Mouse (Mus musculus) heart, adult 2 months (tissue): ENCODE results near the gene Tubgcp2. TPM values are rescaled to one million over a fixed set of nuclear protein-coding genes. Genes with fewer than 3 reads are reported as not detected.

Experiments used
- DNase-seq, 2 experiments: peaks; one replicate each; pipeline ENCODE4 v3.0.0; 2021
- H3K27ac ChIP-seq: fragments of 200-600 bp; 2 replicates; pipeline ENCODE4 v1.8.1; 2022
- H3K27me3 ChIP-seq: fragments of 200-500 bp; 2 replicates; pipeline ENCODE4 v1.6.1; 2012; ENCODE audit warnings: mild to moderate bottlenecking, low read length, inconsistent platforms, mixed read lengths; ENCODE audit not compliant: control insufficient read depth, insufficient read depth
- H3K36me3 ChIP-seq: fragments of 200-500 bp; 2 replicates; pipeline ENCODE4 v1.6.1; 2012; ENCODE audit warnings: low read length, inconsistent platforms; ENCODE audit not compliant: control insufficient read depth, insufficient read depth
- H3K4me1 ChIP-seq: fragments of 200-500 bp; 2 replicates; pipeline ENCODE4 v1.6.1; 2011; ENCODE audit warnings: low read length; ENCODE audit not compliant: control insufficient read depth, insufficient read depth
- H3K4me3 ChIP-seq: fragments of 200-600 bp; 2 replicates; pipeline ENCODE4 v1.8.1; 2022
- H3K79me2 ChIP-seq: fragments of 200-500 bp; replicated peaks from 2 replicates; pipeline ENCODE4 v1.6.1; 2012; ENCODE audit warnings: mild to moderate bottlenecking, inconsistent platforms, low read length, moderate library complexity, mixed read lengths; ENCODE audit not compliant: control insufficient read depth, insufficient read depth
- H3K9ac ChIP-seq: fragments of 200-500 bp; 2 replicates; pipeline ENCODE4 v1.6.1; 2012; ENCODE audit warnings: low read depth, mild to moderate bottlenecking, control low read depth, inconsistent platforms, low read length, mixed read lengths
- CTCF ChIP-seq: fragments of 200-600 bp; IDR thresholded peaks from 2 replicates; pipeline ENCODE4 v1.8.1; 2022; ENCODE audit warnings: antibody characterized with exemption, mild to moderate bottlenecking, moderate library complexity
- EP300 ChIP-seq: fragments of 200-500 bp; IDR thresholded peaks from 2 replicates; pipeline ENCODE4 v1.6.1; 2011; ENCODE audit warnings: low read depth, low read length, control low read depth; ENCODE audit not compliant: insufficient read depth
- POLR2A ChIP-seq: fragments of 200-500 bp; IDR thresholded peaks from 2 replicates; pipeline ENCODE4 v1.6.1; 2011; ENCODE audit warnings: mild to moderate bottlenecking, low read depth, low read length, control low read depth; ENCODE audit not compliant: insufficient read depth
- WGBS: fragments of 180-500 bp; shearing (Covaris S2); methylation state at CpG from one replicate; pipeline ENCODE4 v1.1.7; 2018; 5-methylcytosine and 5-hydroxymethylcytosine counted together
- intact Hi-C: fragments of 180-260 bp; cut with DNase I; formaldehyde crosslinking; loops from one replicate; pipeline ENCODE4 v1.15.1; 2025
- polyA plus RNA-seq: library from polyadenylated mRNA; depleted of rRNA; stranded (reverse); fragments of >200 nt; gene quantifications from 2 replicates; pipeline ENCODE4 v1.2.3, GENCODE M21; 2012
- total RNA-seq, 2 experiments: library from RNA; stranded (reverse); gene quantifications; 2 replicates each; pipeline ENCODE4 v1.2.3; 2021

Gene Tubgcp2
- total and polyA plus RNA-seq, 3 experiments: 21.7 to 33.5 (median 28.4) TPM

- DNase-seq: no peak
- Histone ChIP-seq H3K27ac (no peak overlapping the region; the same call in 1 of the 2 replicates), H3K9ac (no peak overlapping the region), H3K4me1 (peaks cover 4% of the 10 kb centered on the region), H3K36me3 (no peaks in the 10 kb centered on the region), H3K4me3 (peak overlapping the region; percentile 70), H3K27me3 (no peaks in the 10 kb centered on the region), H3K79me2 (no peaks in the 10 kb centered on the region)
- TF ChIP-seq POLR2A (no peak), CTCF (no peak), EP300 (no peak)
- WGBS: 50% methylated on average over 3 of the region's 3 CpGs
- intact Hi-C loops: loop anchor here (5.0 kb wide), 1 partner anchor 100 kb away; the partner anchor contains the start of gene Mtg1
Observed at GRCm38 (mm10) chr7:140037171-140037555, 694 bp upstream of the Tubgcp2 start.

- Histone ChIP-seq H3K27me3 (no peaks in the 10 kb centered on the region), H3K36me3 (no peaks in the 10 kb centered on the region), H3K79me2 (no peaks in the 10 kb centered on the region), H3K4me3 (peak overlapping the region; percentile 70), H3K9ac (peak overlapping the region; percentile 68), H3K4me1 (peaks cover 4% of the 10 kb centered on the region), H3K27ac (peak overlapping the region; percentile 96)
- no peak for TF ChIP-seq POLR2A
- TF ChIP-seq EP300: no peak
- TF ChIP-seq CTCF: no peak
- no peak for DNase-seq
- intact Hi-C loops: loop anchor here (5.0 kb wide), 1 partner anchor 102 kb away; the partner anchor contains the start of gene Mtg1
- WGBS: 17% methylated on average over 7 of the region's 7 CpGs
Observed at GRCm38 (mm10) chr7:140035456-140035855, 1.0 kb downstream of the Tubgcp2 start.

GRCm38 (mm10) chr7:140033386-140033785 lies 3.1 kb downstream of the Tubgcp2 start:
- Histone ChIP-seq H3K9ac (no peak overlapping the region), H3K27me3 (no peaks in the 10 kb centered on the region), H3K79me2 (no peaks in the 10 kb centered on the region), H3K4me1 (peaks cover 4% of the 10 kb centered on the region), H3K4me3 (no peak overlapping the region), H3K36me3 (no peaks in the 10 kb centered on the region), H3K27ac (no peak overlapping the region)
- no peak for TF ChIP-seq POLR2A
- no peak for TF ChIP-seq EP300
- no peak for TF ChIP-seq CTCF
- DNase-seq: no peak
- intact Hi-C loops: no loop called here
- WGBS: 97% methylated on average over 9 of the region's 9 CpGs

DNA sequence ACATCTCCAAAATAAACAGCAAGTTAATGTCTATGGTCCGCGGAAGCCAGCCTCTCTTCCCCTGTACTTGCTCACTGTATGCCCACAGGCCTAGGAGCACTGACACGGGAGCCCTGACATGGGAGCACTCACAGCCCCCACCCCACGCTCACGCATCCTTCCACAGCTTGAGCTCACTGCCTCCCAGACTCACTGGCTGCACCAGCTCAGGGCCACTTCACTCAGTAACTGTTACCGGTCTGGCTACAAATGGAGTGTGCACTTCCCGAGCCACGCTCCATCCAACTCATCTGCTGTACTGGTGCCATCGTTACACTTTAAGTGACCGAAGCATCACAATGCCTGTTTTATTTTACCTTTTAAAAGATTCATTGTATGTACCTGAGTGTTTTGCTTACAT lies 4.1 kb downstream of the Tubgcp2 start:
- Histone ChIP-seq H3K36me3 (no peaks in the 10 kb centered on the region), H3K27ac (no peak overlapping the region), H3K9ac (no peak overlapping the region), H3K79me2 (no peaks in the 10 kb centered on the region), H3K4me3 (no peak overlapping the region), H3K27me3 (no peaks in the 10 kb centered on the region), H3K4me1 (peaks cover 4% of the 10 kb centered on the region)
- intact Hi-C loops: no loop called here
- no peak for TF ChIP-seq CTCF
- no peak for TF ChIP-seq EP300
- TF ChIP-seq POLR2A: no peak
- 94% methylated on average over 10 of the region's 10 CpGs for WGBS
- no peak for DNase-seq

- intact Hi-C loops: no loop called here
- no peak overlapping the region for H3K4me3 ChIP-seq
- peaks cover under 1% of the 10 kb centered on the region for H3K4me1 ChIP-seq
- no peaks in the 10 kb centered on the region for H3K79me2 ChIP-seq
- DNase-seq: no peak
- no peaks in the 10 kb centered on the region for H3K27me3 ChIP-seq
- no peaks in the 10 kb centered on the region for H3K36me3 ChIP-seq
- TF ChIP-seq POLR2A: no peak
- TF ChIP-seq CTCF: no peak
- no peak for TF ChIP-seq EP300
- 94% methylated on average over 12 of the region's 12 CpGs for WGBS
- no peak overlapping the region for H3K9ac ChIP-seq
- H3K27ac ChIP-seq: no peak overlapping the region
Observed at GRCm38 (mm10) chr7:140031771-140032170, 4.7 kb downstream of the Tubgcp2 start.

DNA sequence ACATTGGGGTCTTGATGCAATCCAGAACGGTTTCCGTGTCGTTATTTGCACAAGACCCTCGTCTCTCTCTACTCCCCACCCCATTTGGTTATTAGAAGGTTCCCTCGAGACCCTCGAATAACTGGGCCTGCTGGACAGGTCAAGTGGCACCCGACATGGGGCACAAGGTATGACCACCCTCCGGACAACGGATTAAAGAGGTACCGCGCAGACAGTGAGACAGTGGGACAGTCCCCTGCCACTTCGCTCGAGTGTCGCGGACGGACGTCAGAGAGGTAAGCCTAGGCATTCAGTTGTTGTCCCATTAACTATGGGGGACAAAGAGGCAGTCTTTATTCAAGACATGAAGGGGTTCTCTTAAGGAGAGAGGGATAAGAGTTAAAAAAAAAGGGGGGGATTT lies 25.1 kb downstream of the Tubgcp2 start:
- Histone ChIP-seq H3K79me2 (no peaks in the 10 kb centered on the region), H3K4me3 (no peak overlapping the region), H3K9ac (no peak overlapping the region), H3K36me3 (no peaks in the 10 kb centered on the region), H3K27me3 (no peaks in the 10 kb centered on the region), H3K27ac (no peak overlapping the region), H3K4me1 (no peaks in the 10 kb centered on the region)
- no peak for TF ChIP-seq EP300
- no peak for TF ChIP-seq CTCF
- TF ChIP-seq POLR2A: no peak
- intact Hi-C loops: no loop called here
- WGBS: 99% methylated on average over 17 of the region's 17 CpGs
- DNase-seq: no peak
